Mouse (Mus musculus) heart, embryonic 12.5 days (tissue): ENCODE measurements at regions not wholly inside any gene's neighbourhood (a gene's known extent, or its start where the extent isn't known, plus 50 kb on each side); places are given as distances from the start of the nearest gene placed in this dataset.

Source experiments
- ATAC-seq: fragments of 200-750 bp; cut with Nextera tagmentation; 2 replicates; pipeline ENCODE4 v1.8.0; 2017; ENCODE audit warnings: moderate TSS enrichment, moderate library complexity; ENCODE audit not compliant: insufficient number of reproducible peaks, low FRiP score
- H3K27ac ChIP-seq: fragments of 300-500 bp; sonication (generic); 2 replicates; pipeline ENCODE4 v1.5.1; 2016; ENCODE audit warnings: mild to moderate bottlenecking, moderate library complexity; ENCODE audit not compliant: poor library complexity, severe bottlenecking
- H3K27me3 ChIP-seq: fragments of 300-500 bp; sonication (generic); replicated peaks from 2 replicates; pipeline ENCODE4 v1.6.1; 2016; ENCODE audit warnings: mild to moderate bottlenecking, moderate library complexity
- H3K36me3 ChIP-seq: fragments of 300-500 bp; sonication (generic); 2 replicates; pipeline ENCODE4 v1.6.1; 2016; ENCODE audit warnings: mild to moderate bottlenecking, moderate library complexity
- H3K4me1 ChIP-seq: fragments of 300-500 bp; sonication (generic); replicated peaks from 2 replicates; pipeline ENCODE4 v1.6.1; 2016; ENCODE audit warnings: mild to moderate bottlenecking
- H3K4me2 ChIP-seq: fragments of 300-500 bp; sonication (generic); 2 replicates; pipeline ENCODE4 v1.6.1; 2016; ENCODE audit warnings: mild to moderate bottlenecking, moderate library complexity
- H3K4me3 ChIP-seq: fragments of 300-500 bp; sonication (generic); 2 replicates; pipeline ENCODE4 v1.5.1; 2016; ENCODE audit warnings: mild to moderate bottlenecking
- H3K9ac ChIP-seq: fragments of 300-500 bp; sonication (generic); 2 replicates; pipeline ENCODE4 v1.6.1; 2016; ENCODE audit warnings: mild to moderate bottlenecking, moderate library complexity
- H3K9me3 ChIP-seq: fragments of 300-500 bp; sonication (generic); replicated peaks from 2 replicates; pipeline ENCODE4 v1.6.1; 2016; ENCODE audit warnings: mild to moderate bottlenecking, moderate library complexity
- WGBS: fragments of 180-500 bp; shearing (Covaris S2); methylation state at CpG from one replicate; pipeline ENCODE4 v1.1.7; 2016; 5-methylcytosine and 5-hydroxymethylcytosine counted together

DNA sequence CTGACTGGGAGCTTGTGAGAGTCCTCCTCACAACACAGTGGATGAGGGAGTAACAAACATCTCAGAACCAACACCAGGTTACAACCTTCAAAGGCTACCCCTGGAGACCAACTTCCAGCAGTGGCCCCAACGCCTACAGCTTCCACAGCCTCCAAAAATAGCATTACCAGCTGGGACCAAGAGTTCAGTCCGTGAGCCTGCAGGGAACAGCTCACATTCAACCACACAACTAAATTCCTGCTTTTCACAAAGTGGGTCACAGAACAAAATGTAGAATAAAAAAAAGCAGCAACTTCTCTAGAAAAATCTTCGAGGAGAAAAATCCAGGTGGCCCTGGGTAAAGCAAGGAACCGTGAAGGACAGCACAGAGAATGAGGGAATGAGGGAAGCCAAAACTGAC is 485.0 kb upstream of the Atp11b start:
- 0 out of 2 replicates have a peak overlapping the region, but pooled peaks have one; percentile 3 for H3K4me2 ChIP-seq
- no peaks in the 10 kb centered on the region for H3K27me3 ChIP-seq
- H3K9ac ChIP-seq: no peak overlapping the region
- H3K9me3 ChIP-seq: no peaks in the 10 kb centered on the region
- H3K27ac ChIP-seq: no peak overlapping the region
- 38% methylated on average over 4 of the region's 4 CpGs for WGBS
- H3K4me3 ChIP-seq: no peak overlapping the region
- no peak for ATAC-seq
- H3K36me3 ChIP-seq: no peaks in the 10 kb centered on the region
- peaks cover 20% of the 10 kb centered on the region for H3K4me1 ChIP-seq

DNA sequence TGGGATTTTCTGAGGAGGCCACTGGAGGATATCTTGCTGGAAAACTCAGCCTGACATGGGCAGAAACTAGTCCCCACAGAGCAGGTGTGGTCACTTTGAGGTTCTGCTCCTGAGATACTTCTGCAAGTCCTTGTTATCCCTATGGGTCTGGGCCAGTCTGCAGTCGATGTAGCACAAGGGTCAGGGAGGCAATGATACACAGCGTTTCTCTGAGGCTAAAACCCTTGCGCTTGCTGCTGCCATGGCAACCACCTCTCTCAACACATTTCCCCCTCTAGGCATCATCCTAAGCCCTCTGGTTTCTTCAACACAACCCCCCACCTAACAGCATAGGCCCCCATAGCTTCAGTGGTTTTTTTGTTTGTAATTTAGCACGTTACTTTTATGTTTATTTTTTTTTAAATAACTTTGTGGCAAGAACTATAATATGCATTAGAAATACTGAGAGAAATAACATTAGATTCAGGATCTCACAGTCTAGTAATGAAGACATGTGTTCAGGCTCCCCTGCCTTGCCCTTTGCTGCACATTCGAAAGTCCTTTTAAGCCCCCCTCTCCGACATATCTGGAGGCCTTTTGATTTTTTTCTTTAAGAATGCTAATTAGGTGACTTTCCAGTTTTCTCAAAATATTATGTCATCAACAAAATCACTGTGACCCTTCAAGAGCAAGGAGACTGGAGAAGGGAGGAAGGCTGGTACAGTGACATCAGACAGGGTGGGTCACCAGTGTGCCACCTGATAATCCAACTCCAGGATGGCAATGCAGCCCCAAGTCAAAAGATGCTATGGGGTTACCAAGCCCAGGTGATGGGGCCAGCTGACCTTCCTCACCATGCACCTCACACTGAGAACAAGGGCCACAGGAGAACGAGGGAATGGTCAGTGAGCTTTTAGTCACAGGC is 483.7 kb upstream of the Atp11b start:
- Histone ChIP-seq H3K9ac (no peak overlapping the region), H3K36me3 (no peaks in the 10 kb centered on the region), H3K9me3 (no peaks in the 10 kb centered on the region), H3K4me2 (no peak overlapping the region), H3K4me1 (peaks cover 20% of the 10 kb centered on the region), H3K4me3 (no peak overlapping the region), H3K27ac (no peak overlapping the region), H3K27me3 (no peaks in the 10 kb centered on the region)
- ATAC-seq: no peak
- 66% methylated on average over 7 of the region's 7 CpGs for WGBS

DNA sequence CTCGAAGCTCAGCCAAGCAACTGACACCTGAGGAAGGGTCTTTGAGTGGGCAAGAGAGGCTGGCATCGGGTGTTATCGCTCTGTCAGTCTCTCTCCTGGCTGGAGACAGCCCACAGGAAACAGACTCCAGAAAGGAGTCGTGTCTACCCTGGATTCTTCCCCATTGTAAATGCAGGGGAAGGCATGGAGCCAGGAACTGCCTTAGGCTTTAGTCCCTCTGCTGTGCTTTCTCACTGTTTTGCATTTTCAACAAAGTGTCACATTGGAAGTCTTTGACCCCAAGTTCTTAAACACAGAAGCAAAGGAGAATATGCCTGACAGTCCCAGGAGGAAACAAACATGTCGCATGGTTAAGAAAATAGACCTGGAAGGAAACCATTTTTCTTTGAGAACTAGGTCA is 480.4 kb upstream of the Atp11b start:
- no peak for ATAC-seq
- Histone ChIP-seq H3K27ac (no peak overlapping the region), H3K4me3 (no peak overlapping the region), H3K36me3 (no peaks in the 10 kb centered on the region), H3K4me2 (no peak overlapping the region), H3K27me3 (no peaks in the 10 kb centered on the region), H3K4me1 (peaks cover 20% of the 10 kb centered on the region), H3K9me3 (no peaks in the 10 kb centered on the region), H3K9ac (no peak overlapping the region)
- WGBS: 37% methylated on average over 5 of the region's 5 CpGs

DNA sequence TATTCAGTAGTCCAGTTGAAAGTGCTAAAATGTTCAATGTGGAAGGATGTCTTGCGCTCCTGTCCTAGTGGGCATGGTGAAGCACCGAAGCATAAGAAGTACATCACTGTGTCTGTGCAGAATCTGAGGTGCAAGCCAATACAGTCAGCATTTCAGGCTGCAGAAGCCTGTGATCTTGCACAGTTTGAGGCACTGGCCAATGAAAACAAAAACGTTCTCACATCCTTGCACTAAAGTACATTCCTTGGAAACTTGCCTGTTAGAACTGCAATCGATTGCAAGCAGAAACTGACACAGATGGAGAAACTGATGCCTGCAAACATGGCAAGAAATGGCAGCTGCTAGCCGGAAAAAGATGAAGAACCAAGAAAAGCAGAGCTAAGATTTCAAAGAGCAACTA is 472.9 kb upstream of the Atp11b start:
- H3K4me1 ChIP-seq: no peaks in the 10 kb centered on the region
- WGBS: 62% methylated on average over 5 of the region's 5 CpGs
- no peak overlapping the region for H3K4me2 ChIP-seq
- no peak for ATAC-seq
- no peak overlapping the region for H3K9ac ChIP-seq
- no peak overlapping the region for H3K27ac ChIP-seq
- no peaks in the 10 kb centered on the region for H3K27me3 ChIP-seq
- no peak overlapping the region for H3K4me3 ChIP-seq
- H3K9me3 ChIP-seq: no peaks in the 10 kb centered on the region
- no peaks in the 10 kb centered on the region for H3K36me3 ChIP-seq

DNA sequence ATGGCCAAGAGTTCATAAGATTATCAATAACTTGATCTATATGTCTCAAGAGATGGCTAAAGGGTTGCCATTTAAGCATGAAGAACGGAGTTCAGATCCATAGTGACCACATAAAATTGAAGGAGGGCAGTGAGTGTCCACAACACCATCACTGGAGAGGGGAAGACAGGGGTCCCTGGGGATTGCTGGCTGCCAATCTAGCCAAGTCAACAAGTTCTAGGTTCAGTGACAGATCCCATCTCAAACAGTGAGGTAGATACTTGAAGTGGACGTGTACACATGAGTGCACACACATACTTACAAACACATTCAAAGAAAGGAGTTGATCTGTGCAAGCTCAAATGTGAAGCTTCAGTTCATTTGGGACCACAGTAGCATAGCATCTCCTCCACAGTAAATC is 471.8 kb upstream of the Atp11b start:
- no peak for ATAC-seq
- H3K4me3 ChIP-seq: no peak overlapping the region
- H3K9ac ChIP-seq: no peak overlapping the region
- no peaks in the 10 kb centered on the region for H3K27me3 ChIP-seq
- WGBS: 77% methylated on average over 2 of the region's 2 CpGs
- no peaks in the 10 kb centered on the region for H3K4me1 ChIP-seq
- no peaks in the 10 kb centered on the region for H3K9me3 ChIP-seq
- no peak overlapping the region for H3K27ac ChIP-seq
- no peaks in the 10 kb centered on the region for H3K36me3 ChIP-seq
- H3K4me2 ChIP-seq: no peak overlapping the region

DNA sequence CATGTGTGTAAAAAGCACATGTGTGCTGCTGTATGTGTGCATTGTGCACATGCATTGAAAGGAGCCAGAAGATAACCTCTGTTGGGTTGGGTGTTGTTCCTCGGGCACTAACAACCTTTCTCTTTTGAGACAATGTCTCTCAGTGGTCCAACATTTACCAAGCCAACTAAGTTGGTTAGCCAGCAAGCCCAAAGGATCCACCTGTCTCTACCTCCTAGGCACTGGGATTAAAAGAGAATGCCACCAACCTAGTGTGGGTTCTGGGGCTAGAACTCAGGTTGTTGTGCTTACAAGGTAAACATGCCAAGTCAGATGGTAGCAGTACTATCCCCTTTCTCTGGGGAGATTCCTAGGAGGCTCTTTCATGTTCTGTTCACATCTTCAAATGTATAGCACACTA is 459.1 kb upstream of the Atp11b start:
- peaks cover 5% of the 10 kb centered on the region; the same call in 1 of the 2 replicates for H3K4me1 ChIP-seq
- H3K27ac ChIP-seq: no peak overlapping the region
- H3K4me3 ChIP-seq: no peak overlapping the region
- H3K9me3 ChIP-seq: no peaks in the 10 kb centered on the region
- H3K9ac ChIP-seq: no peak overlapping the region
- no peaks in the 10 kb centered on the region for H3K27me3 ChIP-seq
- no peaks in the 10 kb centered on the region for H3K36me3 ChIP-seq
- no peak for ATAC-seq
- 67% methylated on average over 1 of the region's 1 CpGs for WGBS
- H3K4me2 ChIP-seq: no peak overlapping the region

DNA sequence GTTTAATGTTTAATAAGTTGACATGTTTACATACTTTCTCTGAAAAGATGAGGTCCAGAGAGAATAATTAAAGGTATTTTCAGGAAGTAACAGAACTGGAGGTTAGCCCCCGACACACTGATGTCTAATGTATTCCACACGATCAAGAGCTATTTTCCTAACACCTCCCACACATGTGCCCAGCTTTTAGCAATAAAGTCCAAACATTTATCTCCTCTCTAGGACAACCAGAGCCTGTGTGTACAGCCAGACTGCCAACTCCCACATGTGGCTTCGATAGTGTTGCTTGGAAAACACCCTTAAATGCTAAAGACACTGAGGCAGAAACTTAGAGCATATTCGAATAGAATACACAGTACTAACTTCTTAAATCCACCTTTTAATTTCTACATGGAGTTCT is 458.2 kb upstream of the Atp11b start:
- no peak overlapping the region for H3K9ac ChIP-seq
- no peak overlapping the region for H3K4me2 ChIP-seq
- H3K36me3 ChIP-seq: no peaks in the 10 kb centered on the region
- H3K27me3 ChIP-seq: no peaks in the 10 kb centered on the region
- no peaks in the 10 kb centered on the region for H3K9me3 ChIP-seq
- ATAC-seq: no peak
- no peak overlapping the region for H3K4me3 ChIP-seq
- WGBS: 72% methylated on average over 4 of the region's 4 CpGs
- peaks cover 5% of the 10 kb centered on the region; the same call in 1 of the 2 replicates for H3K4me1 ChIP-seq
- no peak overlapping the region for H3K27ac ChIP-seq

DNA sequence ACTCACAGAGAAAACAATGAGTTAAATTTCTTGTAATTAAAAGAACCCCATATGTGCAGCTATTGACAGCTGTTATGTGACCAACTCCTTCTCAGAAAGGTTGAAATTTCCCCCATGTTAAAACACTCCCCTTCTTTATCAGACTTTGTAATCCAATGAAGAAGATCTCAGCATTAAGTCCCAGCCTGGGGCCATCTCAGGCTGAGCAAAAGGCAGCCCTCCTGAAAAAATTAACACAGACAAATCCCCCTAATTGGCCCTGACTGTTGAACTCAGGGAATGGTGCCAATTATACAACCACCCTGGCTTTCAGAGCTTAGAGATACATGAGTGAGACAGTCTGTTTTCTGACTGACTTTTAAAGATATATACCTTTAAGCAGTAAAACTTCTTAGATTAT is 454.9 kb upstream of the Atp11b start:
- H3K9ac ChIP-seq: no peak overlapping the region

DNA sequence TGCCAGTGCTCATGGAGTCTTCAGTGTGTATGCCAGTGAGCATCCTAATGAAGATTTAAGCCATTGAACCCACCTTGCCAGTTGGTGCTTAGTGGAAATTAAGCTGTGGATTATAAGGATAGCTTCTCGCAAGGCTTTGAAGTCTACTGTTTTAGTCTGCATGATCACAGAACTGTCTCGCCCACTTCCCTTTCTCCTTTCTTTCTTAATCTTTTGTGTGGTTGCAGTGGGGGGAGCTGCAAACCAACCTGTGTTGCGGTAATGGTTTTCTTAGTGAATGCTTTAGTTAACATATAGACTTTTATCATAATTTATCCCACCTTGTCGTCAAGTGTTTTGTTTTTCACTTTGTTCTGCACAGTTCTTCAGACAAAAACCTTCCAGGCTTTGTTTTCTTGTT is 447.9 kb upstream of the Atp11b start:
- Histone ChIP-seq H3K9me3 (peaks cover 3% of the 10 kb centered on the region; the same call in 1 of the 2 replicates), H3K36me3 (no peaks in the 10 kb centered on the region), H3K27ac (no peak overlapping the region), H3K9ac (no peak overlapping the region), H3K27me3 (no peaks in the 10 kb centered on the region), H3K4me1 (no peaks in the 10 kb centered on the region), H3K4me2 (no peak overlapping the region), H3K4me3 (no peak overlapping the region)
- no peak for ATAC-seq
- 80% methylated on average over 4 of the region's 4 CpGs for WGBS

More for the DNA sequence above, 454.9 kb upstream of the Atp11b start:
- Histone ChIP-seq H3K27ac (no peak overlapping the region), H3K9me3 (peaks cover 3% of the 10 kb centered on the region; the same call in 1 of the 2 replicates), H3K4me3 (no peak overlapping the region), H3K4me1 (peaks cover 5% of the 10 kb centered on the region; the same call in 1 of the 2 replicates), H3K27me3 (no peaks in the 10 kb centered on the region), H3K4me2 (no peak overlapping the region), H3K36me3 (no peaks in the 10 kb centered on the region)
- ATAC-seq: no peak

DNA sequence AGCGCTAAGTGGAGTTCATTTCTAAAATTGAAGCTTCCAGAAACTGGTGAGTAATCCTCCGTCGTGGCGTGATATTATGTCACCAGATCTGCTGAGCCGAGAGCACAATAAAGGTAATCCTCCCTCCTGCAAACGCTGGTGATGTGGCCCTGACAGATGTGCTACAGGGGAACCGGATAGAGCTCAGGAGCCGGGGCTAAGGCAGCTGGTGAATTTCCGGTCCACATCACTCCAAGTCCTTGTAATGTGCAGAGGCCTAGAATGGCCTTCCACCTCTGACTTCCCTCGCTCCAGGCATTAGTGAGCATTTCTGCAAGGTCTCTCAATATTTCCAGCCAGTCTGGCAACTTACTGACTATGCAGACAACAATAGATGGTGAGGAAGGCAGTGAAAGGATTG is 439.7 kb upstream of the Atp11b start:
- no peak overlapping the region for H3K4me2 ChIP-seq
- no peak overlapping the region for H3K4me3 ChIP-seq
- no peak for ATAC-seq
- 76% methylated on average over 10 of the region's 10 CpGs for WGBS
- no peaks in the 10 kb centered on the region for H3K27me3 ChIP-seq
- no peaks in the 10 kb centered on the region for H3K36me3 ChIP-seq
- H3K9ac ChIP-seq: no peak overlapping the region
- H3K4me1 ChIP-seq: no peaks in the 10 kb centered on the region
- H3K9me3 ChIP-seq: no peaks in the 10 kb centered on the region
- no peak overlapping the region for H3K27ac ChIP-seq

DNA sequence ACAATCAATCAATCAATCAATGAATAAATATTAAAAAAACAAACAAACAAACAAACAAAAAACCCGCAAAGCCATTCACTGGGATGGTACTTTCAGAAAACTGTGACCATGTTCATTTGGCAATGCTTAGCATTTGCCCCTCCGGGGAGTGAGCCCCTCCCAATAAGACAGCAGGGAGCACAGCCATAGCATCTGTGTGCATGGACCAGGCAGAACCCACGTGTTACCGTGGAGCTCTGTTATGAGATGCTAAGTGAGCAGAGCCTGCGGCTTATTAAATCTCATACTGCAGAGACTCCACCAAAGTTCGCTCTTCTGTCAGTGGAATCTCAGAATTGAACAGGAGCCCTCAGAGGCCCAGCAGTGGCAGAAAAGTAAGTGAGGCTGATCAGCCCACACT is 438.7 kb upstream of the Atp11b start:
- no peak overlapping the region for H3K27ac ChIP-seq
- no peak overlapping the region for H3K4me2 ChIP-seq
- no peak overlapping the region for H3K9ac ChIP-seq
- H3K4me3 ChIP-seq: no peak overlapping the region
- no peak for ATAC-seq
- 84% methylated on average over 6 of the region's 6 CpGs for WGBS
- no peaks in the 10 kb centered on the region for H3K9me3 ChIP-seq
- no peaks in the 10 kb centered on the region for H3K36me3 ChIP-seq
- no peaks in the 10 kb centered on the region for H3K27me3 ChIP-seq
- no peaks in the 10 kb centered on the region for H3K4me1 ChIP-seq

DNA sequence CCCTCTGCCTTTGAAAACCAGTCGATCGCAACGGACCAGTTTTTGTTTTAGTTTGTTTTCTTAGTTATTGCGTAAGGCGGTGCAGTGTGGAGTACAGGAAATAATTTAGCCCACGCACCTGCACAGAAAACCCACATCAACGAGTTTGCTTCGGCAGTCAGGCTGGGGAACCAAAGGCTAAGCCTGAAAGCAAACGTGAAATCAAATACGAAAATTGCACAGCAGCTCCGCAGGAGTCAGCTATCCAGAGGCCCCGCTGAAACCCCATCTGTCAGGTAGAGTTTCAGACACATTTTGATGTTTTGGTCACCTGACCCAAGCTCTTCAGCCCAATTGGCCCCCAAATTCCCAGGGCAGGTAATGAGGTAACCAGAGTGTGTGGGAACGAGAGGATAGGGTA is 435.6 kb upstream of the Atp11b start:
- H3K4me2 ChIP-seq: no peak overlapping the region
- H3K27ac ChIP-seq: no peak overlapping the region
- no peak for ATAC-seq
- H3K27me3 ChIP-seq: no peaks in the 10 kb centered on the region
- no peaks in the 10 kb centered on the region for H3K9me3 ChIP-seq
- H3K36me3 ChIP-seq: no peaks in the 10 kb centered on the region
- H3K9ac ChIP-seq: no peak overlapping the region
- WGBS: 75% methylated on average over 13 of the region's 13 CpGs
- H3K4me1 ChIP-seq: peaks cover 4% of the 10 kb centered on the region; the same call in 1 of the 2 replicates
- H3K4me3 ChIP-seq: no peak overlapping the region
